Mouse (Mus musculus): ENCODE measurements around the gene Atp6v0e. TPM values are rescaled to one million over a fixed set of nuclear protein-coding genes. Genes with fewer than 3 reads are reported as not detected.

Atp6v0e gene
- total and polyA plus RNA-seq, 3 experiments = 190 to 422 (median 226) TPM

GRCm38 (mm10) chr17:26693424-26693823, 30.4 kb downstream of the Atp6v0e start:
- in situ Hi-C loops (cut with MboI; ENCODE audit: low pct_ligation_motif_present, low pct_unique_long_range_greater_than_20kb, low sequenced_read_pairs) (no loop called here), dilution Hi-C loops (cut with MboI; ENCODE audit: extremely low pct_ligation_motif_present, extremely low pct_unique_long_range_greater_than_20kb, low sequenced_read_pairs) (no loop called here)
- peaks cover 0 to 32% of the 10 kb centered on the region in 2 experiments; a peak in 3 of 4 replicates for H3K4me1 ChIP-seq (ENCODE audit: control insufficient read depth in 1 of 2, insufficient read depth in 2 of 2)
- H3K79me2 ChIP-seq (replicated peaks; ENCODE audit: control insufficient read depth, extremely low read depth, insufficient read depth, poor library complexity, severe bottlenecking) = 0 out of 2 replicates have a peak, but pooled peaks cover 9% of the 10 kb centered on the region
- H3K4me2 ChIP-seq (ENCODE audit: insufficient read depth, low read depth, poor library complexity, severe bottlenecking) = no peak overlapping the region
- TF ChIP-seq ZNF384 (IDR thresholded peaks at IDR 0.05; ENCODE audit: low read depth, low read length) (no peak), MAFK (IDR thresholded peaks at IDR 0.05; ENCODE audit: insufficient replicate concordance, low read length) (no peak), HCFC1 (IDR thresholded peaks at IDR 0.05; ENCODE audit: low read depth, low read length) (no peak), MAZ (IDR thresholded peaks at IDR 0.05; ENCODE audit: low read depth, low read length) (no peak), TBP (conservative IDR thresholded peaks at IDR 0.05; ENCODE audit: low read depth, low read length) (no peak), TCF12 (IDR thresholded peaks at IDR 0.05; ENCODE audit: low read depth, low read length) (no peak), BHLHE40 (IDR thresholded peaks at IDR 0.05; ENCODE audit: low read depth, low read length) (no peak), ETS1 (conservative IDR thresholded peaks at IDR 0.05; ENCODE audit: low read depth, low read length) (no peak), UBTF (IDR thresholded peaks at IDR 0.05; ENCODE audit: low read depth, low read length) (no peak), MAX (IDR thresholded peaks at IDR 0.05; ENCODE audit: low read length) (no peak), CTCF (conservative IDR thresholded peaks at IDR 0.05 in 1 of 2, IDR thresholded peaks at IDR 0.05 in 1 of 2; ENCODE audit: low read depth in 2 of 2, low read length in 2 of 2) (no peak), JUND (conservative IDR thresholded peaks at IDR 0.05; ENCODE audit: low read depth, low read length) (no peak), JUN (IDR thresholded peaks at IDR 0.05; ENCODE audit: insufficient read depth, low read depth, low read length) (no peak), SIN3A (IDR thresholded peaks at IDR 0.05; ENCODE audit: low read length) (no peak), ZKSCAN1 (IDR thresholded peaks at IDR 0.05; ENCODE audit: borderline replicate concordance, low read depth, low read length) (no peak), MEF2A (IDR thresholded peaks at IDR 0.05; ENCODE audit: borderline replicate concordance, low read depth, low read length) (no peak), USF1 (IDR thresholded peaks at IDR 0.05; ENCODE audit: low read depth, low read length) (no peak)
- no peaks in the 10 kb centered on the region for H3K9me3 ChIP-seq (replicated peaks; ENCODE audit: low read length)
- no peak overlapping the region for H3K4me3 ChIP-seq (replicated peaks in 1 of 3; ENCODE audit: low read depth in 2 of 3, low read length in 2 of 3, poor library complexity in 1 of 3)
- H3K9ac ChIP-seq (ENCODE audit: insufficient read depth, low read depth) = no peak overlapping the region
- H3K27ac ChIP-seq (ENCODE audit: insufficient read depth, low read depth) = no peak overlapping the region
- no peaks in the 10 kb centered on the region for H3K27me3 ChIP-seq (replicated peaks)
- no peak for DNase-seq (ENCODE audit: extremely low read depth)
- H3K36me3 ChIP-seq (replicated peaks in 1 of 2; ENCODE audit: control insufficient read depth in 1 of 2, insufficient read depth in 1 of 2, low read length in 1 of 2) = peaks cover 26 to 87% of the 10 kb centered on the region in 2 experiments

GRCm38 (mm10) chr17:26694171-26694570, 31.1 kb downstream of the Atp6v0e start:
- Histone ChIP-seq H3K27ac (ENCODE audit: insufficient read depth, low read depth) (no peak overlapping the region), H3K9ac (ENCODE audit: insufficient read depth, low read depth) (no peak overlapping the region), H3K36me3 (replicated peaks in 1 of 2; ENCODE audit: control insufficient read depth in 1 of 2, insufficient read depth in 1 of 2, low read length in 1 of 2) (peaks cover 33 to 87% of the 10 kb centered on the region in 2 experiments), H3K9me3 (replicated peaks; ENCODE audit: low read length) (no peaks in the 10 kb centered on the region), H3K4me2 (ENCODE audit: insufficient read depth, low read depth, poor library complexity, severe bottlenecking) (no peak overlapping the region), H3K4me1 (ENCODE audit: control insufficient read depth in 1 of 2, insufficient read depth in 2 of 2) (peaks cover 0 to 26% of the 10 kb centered on the region in 2 experiments; a peak in 3 of 4 replicates), H3K4me3 (replicated peaks in 1 of 3; ENCODE audit: low read depth in 2 of 3, low read length in 2 of 3, poor library complexity in 1 of 3) (no peak overlapping the region), H3K79me2 (replicated peaks; ENCODE audit: control insufficient read depth, extremely low read depth, insufficient read depth, poor library complexity, severe bottlenecking) (0 out of 2 replicates have a peak, but pooled peaks cover 9% of the 10 kb centered on the region), H3K27me3 (replicated peaks) (no peaks in the 10 kb centered on the region)
- TF ChIP-seq ZMIZ1 (IDR thresholded peaks at IDR 0.05; ENCODE audit: low read depth, low read length) (no peak), ETS1 (conservative IDR thresholded peaks at IDR 0.05; ENCODE audit: low read depth, low read length) (no peak), KAT2A (IDR thresholded peaks at IDR 0.05; ENCODE audit: insufficient replicate concordance, low read length) (no peak), USF1 (IDR thresholded peaks at IDR 0.05; ENCODE audit: low read depth, low read length) (no peak), NRF1 (IDR thresholded peaks at IDR 0.05; ENCODE audit: low read depth, low read length) (no peak), PAX5 (IDR thresholded peaks at IDR 0.05; ENCODE audit: low read length) (no peak), EP300 (IDR thresholded peaks at IDR 0.05; ENCODE audit: low read length) (no peak), MAX (IDR thresholded peaks at IDR 0.05; ENCODE audit: low read length) (no peak), ZNF384 (IDR thresholded peaks at IDR 0.05; ENCODE audit: low read depth, low read length) (no peak), USF2 (conservative IDR thresholded peaks at IDR 0.05; ENCODE audit: low read depth, low read length) (no peak), BHLHE40 (IDR thresholded peaks at IDR 0.05; ENCODE audit: low read depth, low read length) (no peak), TBP (conservative IDR thresholded peaks at IDR 0.05; ENCODE audit: low read depth, low read length) (no peak), E2F4 (IDR thresholded peaks at IDR 0.05; ENCODE audit: insufficient replicate concordance, low read depth, low read length) (no peak), MAZ (IDR thresholded peaks at IDR 0.05; ENCODE audit: low read depth, low read length) (no peak), GABPA (IDR thresholded peaks at IDR 0.05; ENCODE audit: insufficient replicate concordance, low read depth, low read length) (no peak), CTCF (conservative IDR thresholded peaks at IDR 0.05 in 1 of 2, IDR thresholded peaks at IDR 0.05 in 1 of 2; ENCODE audit: low read depth in 2 of 2, low read length in 2 of 2) (no peak), HCFC1 (IDR thresholded peaks at IDR 0.05; ENCODE audit: low read depth, low read length) (no peak), NELFE (IDR thresholded peaks at IDR 0.05; ENCODE audit: low read depth, low read length) (no peak), JUND (conservative IDR thresholded peaks at IDR 0.05; ENCODE audit: low read depth, low read length) (no peak)
- in situ Hi-C loops (cut with MboI; ENCODE audit: low pct_ligation_motif_present, low pct_unique_long_range_greater_than_20kb, low sequenced_read_pairs) = no loop called here
- DNase-seq (ENCODE audit: extremely low read depth) = no peak
- dilution Hi-C loops (cut with MboI; ENCODE audit: extremely low pct_ligation_motif_present, extremely low pct_unique_long_range_greater_than_20kb, low sequenced_read_pairs) = no loop called here
